Mouse (Mus musculus): ENCODE data around the gene Kiz.

Kiz gene

DNA sequence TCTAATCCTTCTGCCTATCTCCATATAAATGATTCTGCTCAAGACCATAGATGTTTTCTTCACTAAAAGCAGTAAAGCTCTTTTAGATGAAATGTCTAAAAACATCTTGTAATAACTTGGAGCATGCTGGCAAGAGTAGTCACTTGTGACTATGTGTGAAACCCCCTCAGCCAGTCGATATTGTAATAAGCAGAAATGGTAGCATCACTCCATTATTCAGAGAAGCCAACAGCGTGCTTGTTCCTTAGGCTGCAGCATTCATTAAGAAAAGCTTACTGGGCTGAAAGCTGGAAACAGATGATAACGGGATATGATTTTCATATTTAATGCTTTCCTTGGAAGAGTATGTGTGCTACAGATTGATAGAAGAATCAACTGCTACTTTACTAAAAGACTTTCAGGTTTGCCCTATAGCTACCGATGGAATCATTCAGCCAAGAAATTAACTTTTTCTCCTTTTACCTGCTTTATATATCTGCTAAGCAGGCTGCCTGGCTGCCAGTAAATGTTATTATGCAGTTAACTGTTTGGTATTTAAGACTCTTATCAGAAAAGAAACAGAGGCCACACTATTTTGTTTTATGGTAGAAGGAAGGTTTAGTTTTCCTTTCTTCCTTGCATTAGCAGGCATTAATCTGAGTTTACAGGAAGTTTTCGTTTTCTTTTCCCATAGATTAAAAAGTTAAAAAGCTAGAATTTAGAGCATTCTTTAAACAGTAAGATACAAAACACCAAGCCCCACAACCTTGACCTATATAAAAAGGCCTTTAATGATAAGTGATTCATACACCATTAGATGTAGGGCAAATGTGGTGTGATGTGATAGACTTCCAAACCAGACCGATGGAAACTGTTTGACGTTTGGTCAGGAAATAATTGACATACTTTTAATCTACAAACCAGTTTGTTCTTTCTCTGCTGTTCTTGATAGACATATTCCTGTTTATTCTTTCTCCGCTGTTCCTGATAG, 15.9 kb downstream of the Kiz start:
- DNase-seq: no peak

GRCm38 (mm10) chr2:146872697-146873096, 17.0 kb downstream of the Kiz start:
- DNase-seq: no peak

DNA sequence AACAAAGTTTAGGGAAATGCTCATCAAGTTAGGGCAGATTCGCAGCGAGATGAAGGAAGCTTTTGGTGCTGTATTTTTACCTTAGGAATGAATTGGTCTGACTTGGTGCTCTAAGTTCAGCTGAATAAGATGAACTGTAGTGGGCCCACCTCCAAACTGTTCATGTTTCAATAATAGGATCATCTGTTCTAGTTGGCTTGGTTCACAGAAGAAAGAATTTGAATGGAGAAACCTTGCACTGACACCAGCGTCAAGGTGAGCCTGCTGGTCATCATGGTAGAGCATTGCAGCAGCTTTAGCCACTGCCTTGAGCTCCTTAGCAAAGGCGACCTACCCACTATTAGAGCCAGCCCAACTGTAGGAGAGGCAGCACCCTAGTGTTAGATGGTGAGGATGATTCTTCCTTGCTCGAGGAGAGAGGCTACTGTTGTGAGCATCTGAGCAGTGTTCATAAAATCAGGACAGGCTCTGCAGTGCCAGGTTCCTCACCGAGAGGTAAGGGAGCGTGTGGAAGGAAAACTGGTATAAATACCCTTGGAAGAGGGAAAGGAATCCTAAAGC, 18.3 kb downstream of the Kiz start:
- DNase-seq: no peak

DNA sequence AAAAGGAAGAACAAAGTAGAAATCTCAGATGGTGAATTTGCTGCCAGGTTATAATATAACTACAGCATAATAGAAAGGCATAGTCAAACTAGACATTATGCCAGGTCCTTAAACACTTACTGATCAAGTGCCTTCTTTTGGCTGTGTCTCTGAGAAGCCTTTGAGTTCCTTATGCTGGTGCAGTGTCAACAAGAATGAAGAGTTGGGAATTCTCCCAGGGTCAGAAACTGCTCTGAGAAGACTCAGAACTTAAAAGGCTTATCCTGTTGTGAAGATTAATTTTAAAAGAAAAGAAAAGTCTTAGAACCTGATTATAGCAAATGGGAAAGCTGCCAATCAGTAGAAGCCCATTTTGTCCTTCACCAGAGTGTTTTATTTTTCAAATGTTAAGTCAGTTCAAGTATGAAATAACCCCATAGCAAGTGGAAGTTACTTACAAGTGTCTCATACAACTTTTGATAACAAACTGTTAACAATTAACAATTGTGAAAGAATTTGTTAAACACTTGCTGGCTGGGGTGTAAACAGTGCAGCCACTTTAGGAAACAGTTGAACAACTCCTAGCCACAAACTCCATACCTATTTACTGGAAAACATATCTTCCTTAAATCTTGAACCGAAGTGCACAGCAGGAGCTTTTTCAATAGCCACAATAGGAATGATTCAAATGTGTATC, 21.9 kb downstream of the Kiz start:
- no peak for DNase-seq

- DNase-seq: no peak
Measured at GRCm38 (mm10) chr2:146881623-146882022, 26.0 kb downstream of the Kiz start.

GRCm38 (mm10) chr2:146884291-146884855, 28.7 kb downstream of the Kiz start:
- DNase-seq: no peak

GRCm38 (mm10) chr2:146888786-146889414, 33.2 kb downstream of the Kiz start:
- DNase-seq: no peak

DNA sequence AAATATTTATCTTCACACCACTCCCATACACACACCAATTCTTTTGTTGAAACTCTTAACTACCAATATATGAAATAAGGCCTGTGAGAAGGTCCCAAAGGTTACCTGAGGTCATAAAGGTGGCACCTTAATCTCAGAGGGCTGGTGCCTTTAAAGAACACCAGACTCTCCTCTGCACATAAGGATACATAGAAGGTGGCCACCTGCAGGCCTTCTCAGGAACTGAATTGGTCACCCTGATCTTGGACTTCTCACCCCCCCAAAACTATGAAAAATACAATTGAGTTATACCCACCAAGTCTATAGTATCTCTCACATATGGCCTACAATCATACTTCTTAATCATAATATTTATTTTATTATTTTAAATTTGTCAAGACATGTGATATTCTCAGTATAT, 43.3 kb downstream of the Kiz start:
- DNase-seq: no peak

DNA sequence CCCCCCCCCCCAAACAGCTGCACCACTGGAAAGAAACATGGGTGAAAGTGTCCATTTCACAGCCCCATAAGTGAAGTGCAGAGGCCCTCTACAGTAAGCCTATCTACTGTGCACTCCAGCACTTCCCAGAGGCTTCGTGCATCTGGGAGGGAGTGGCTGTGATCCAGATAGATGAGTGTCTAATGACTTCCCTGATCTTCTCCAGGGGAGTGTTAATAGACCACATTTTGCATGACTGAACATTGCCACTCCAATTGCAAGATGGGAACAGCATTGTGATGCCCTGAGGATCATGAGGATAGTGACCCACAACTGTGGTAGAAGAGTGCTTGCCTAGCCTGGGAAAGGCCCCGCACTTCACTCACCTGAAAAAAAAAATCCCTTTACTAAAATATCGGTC, 60.4 kb downstream of the Kiz start:
- DNase-seq: no peak

DNA sequence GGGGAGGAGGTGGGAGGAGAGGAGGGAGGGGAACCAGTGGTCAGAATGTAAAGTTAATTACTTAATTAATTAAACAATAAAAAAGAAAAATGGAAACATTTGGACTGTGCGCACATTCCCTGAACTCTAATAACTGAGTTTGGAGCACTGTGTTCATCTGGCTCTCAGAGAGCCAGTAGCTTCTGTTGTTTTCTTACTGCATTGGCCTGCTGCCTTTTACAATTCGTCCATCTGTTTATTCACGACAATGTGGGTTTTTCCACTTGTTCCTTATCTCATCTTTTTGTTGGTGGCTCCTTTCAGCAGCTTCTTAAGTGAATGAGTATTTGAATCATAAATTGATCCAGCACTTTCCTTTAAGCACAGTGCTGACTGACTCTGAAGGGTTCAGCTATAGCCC, 62.1 kb downstream of the Kiz start:
- DNase-seq: no peak

GRCm38 (mm10) chr2:146920375-146921160, 64.9 kb downstream of the Kiz start:
- no peak for DNase-seq

GRCm38 (mm10) chr2:146925296-146925695, 69.6 kb downstream of the Kiz start:
- DNase-seq: no peak

GRCm38 (mm10) chr2:146925846-146926245, 70.2 kb downstream of the Kiz start:
- no peak for DNase-seq

DNA sequence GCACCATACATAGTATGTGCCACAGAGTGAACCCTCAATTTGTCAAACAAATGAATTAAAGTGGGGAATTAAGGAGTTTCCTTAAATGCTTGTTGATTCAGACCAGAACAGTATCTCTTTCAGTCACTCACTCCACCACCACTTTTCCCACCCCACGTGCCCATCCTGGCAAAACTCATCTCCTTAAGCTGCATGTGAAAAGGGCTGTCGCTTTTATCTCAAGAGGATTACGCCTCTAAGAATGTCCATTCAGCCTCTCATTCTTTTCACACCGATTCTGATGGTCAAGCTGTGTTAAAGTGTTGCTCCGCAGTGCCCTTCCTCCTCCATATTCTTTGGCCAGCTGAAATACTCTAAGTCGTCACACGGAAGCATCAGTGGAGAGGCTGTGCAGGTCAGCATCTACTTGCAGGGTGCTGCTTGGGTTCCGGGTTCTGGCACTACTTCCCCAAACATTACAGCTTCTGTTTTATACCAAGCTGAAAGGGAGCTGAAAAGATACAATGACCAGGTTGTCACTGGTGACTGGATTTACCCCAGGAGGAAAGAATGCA, 92.6 kb downstream of the Kiz start:
- no peak for DNase-seq

DNA sequence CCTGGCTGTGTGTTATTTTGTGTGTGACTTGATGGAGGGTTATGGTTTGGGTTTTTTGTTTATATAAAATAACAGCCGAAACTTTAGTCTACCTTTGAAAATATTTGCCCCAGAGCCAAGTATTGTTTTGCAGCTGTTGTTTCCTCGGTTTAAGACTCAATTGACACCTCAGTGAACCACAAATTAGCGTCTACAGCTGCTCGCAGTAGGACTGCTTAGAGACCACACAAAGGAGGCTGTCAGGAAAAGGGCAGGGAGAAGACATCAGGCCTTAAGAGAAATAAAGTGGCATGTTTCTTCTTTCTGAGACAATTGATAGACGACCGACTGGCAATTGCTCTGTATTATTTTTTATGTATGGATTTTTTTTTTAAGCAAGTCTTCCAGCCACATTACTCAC, 100.7 kb downstream of the Kiz start:
- no peak for DNase-seq

- peak; percentile 13 for DNase-seq
Measured at GRCm38 (mm10) chr2:146958398-146958911, 102.8 kb downstream of the Kiz start.

DNA sequence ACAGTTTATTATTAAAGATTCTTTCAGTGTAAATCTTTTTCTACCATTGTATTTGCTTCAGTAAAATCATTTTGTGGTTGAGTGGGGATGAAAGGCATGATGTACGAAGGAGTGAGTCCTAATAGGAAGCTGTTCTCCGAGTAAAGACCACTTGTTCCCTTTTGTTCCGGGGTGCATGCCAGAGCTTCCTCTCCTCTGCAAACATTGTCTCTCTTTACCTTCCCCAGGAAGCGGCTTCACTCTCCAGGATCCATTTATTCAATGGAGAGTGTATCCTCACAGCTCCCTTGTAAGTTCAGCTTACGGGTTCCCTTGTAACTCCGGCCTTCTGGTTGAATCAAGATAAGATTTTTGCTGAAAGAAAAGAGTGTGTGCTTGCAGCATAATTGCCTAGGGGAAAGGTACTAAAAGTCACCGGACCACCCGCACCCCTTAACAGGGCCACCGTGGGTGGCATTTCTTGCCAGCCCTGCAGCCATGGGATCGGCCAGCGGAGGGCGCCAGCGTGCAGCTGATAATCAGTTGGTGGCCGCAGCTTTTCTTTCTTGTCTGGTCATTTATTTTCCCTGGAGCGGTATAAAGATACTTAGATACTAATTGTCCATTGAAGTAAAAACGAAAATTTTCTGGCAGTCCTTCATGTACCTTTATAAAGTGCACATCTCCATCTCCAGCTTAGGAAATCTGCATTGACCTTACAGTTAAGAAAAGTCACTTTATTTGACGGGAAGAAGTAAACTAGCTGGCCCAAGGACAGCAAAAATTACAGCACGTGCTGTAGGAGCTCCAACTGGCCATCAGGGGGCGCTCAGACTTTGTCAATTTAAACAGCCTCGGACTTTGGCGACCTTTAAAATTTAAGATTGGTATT, 103.5 kb downstream of the Kiz start:
- DNase-seq: peak; percentile 94

GRCm38 (mm10) chr2:146975024-146975423, 119.4 kb downstream of the Kiz start:
- no peak for DNase-seq

DNA sequence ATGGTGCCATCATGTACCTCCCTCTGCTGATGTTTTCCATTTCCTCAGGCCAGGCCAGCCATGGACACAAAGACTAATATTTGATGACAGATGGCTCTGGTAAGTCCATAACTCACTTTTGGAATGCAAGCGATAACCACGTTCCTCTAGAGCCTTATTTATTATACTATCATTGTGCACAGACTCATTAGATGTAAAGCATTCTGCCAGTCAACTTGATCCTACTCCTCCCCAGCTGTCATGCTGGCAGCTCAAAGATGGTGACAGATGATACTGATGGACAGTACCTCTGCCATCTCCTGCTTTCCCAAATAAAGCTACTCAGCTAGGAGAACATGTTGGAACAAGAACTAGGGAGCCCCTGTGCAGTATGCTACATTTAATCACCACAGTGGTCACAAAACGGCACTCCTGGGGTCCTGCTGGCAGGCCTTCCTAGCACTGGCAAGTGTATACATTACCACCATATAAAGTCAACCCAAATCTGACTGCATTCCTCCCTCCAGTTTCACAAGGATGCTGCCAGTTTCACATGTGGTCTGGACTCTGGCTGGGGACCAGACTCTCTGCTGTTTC, 119.9 kb downstream of the Kiz start:
- DNase-seq: no peak

DNA sequence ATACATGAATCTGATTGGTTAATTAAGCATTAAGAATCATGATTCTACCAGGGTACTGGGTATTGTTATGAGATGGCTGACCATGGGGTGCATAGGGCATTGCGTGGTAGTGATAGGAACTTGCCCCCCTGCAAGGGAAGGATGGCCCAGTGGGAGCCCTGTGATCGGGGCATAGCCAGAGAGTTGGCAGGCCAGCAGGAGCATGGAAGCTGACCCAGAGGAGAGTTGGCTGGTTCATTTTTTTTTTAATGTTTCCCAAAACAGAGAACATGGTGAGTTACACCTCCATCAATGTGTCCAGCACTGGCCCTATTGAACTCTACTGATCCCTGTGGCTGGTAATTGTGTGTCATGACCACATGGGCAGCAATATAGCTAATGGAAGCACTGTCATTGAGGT, 127.1 kb downstream of the Kiz start:
- DNase-seq: no peak

All from right cerebral cortex, postnatal 4 days (tissue).